Mouse (Mus musculus) embryonic facial prominence, embryonic 11.5 days (tissue): ENCODE results near the gene Bsdc1. TPM values are rescaled to one million over a fixed set of nuclear protein-coding genes. Genes with fewer than 3 reads are reported as not detected.
A peak's percentile ranks its signal among the peaks of the same experiment; 100 is the strongest.

ENCODE experiments used
- ATAC-seq: fragments of 200-750 bp; cut with Nextera tagmentation; replicated peaks from 2 replicates; pipeline ENCODE4 v1.8.0; 2017; ENCODE audit warnings: low read depth; ENCODE audit not compliant: insufficient number of reproducible peaks, low FRiP score, low TSS enrichment
- DNase-seq: peaks from one replicate; pipeline ENCODE4 v3.0.0-alpha.2; 2015; ENCODE audit warnings: low spot score
- H3K27ac ChIP-seq: fragments of 300-500 bp; sonication (generic); replicated peaks from 2 replicates; pipeline ENCODE4 v1.5.1; 2014; ENCODE audit warnings: mild to moderate bottlenecking, low read depth, low read length, control low read depth
- H3K27me3 ChIP-seq: fragments of 300-500 bp; sonication (generic); 2 replicates; pipeline ENCODE4 v1.6.1; 2014; ENCODE audit warnings: mild to moderate bottlenecking, low read length, moderate library complexity, mixed read lengths; ENCODE audit not compliant: control insufficient read depth, insufficient read depth
- H3K36me3 ChIP-seq: fragments of 300-500 bp; sonication (generic); replicated peaks from 2 replicates; pipeline ENCODE4 v1.6.1; 2014; ENCODE audit warnings: low read depth, mild to moderate bottlenecking, low read length, moderate library complexity, mixed read lengths; ENCODE audit not compliant: control insufficient read depth, insufficient read depth
- H3K4me1 ChIP-seq: fragments of 300-500 bp; sonication (generic); 2 replicates; pipeline ENCODE4 v1.6.1; 2014; ENCODE audit warnings: low read length, mixed read lengths; ENCODE audit not compliant: control insufficient read depth, insufficient read depth
- H3K4me2 ChIP-seq: fragments of 300-500 bp; sonication (generic); 2 replicates; pipeline ENCODE4 v1.6.1; 2014; ENCODE audit warnings: low read depth, mild to moderate bottlenecking, control low read depth, low read length, moderate library complexity
- H3K4me3 ChIP-seq: fragments of 300-500 bp; sonication (generic); 2 replicates; pipeline ENCODE4 v1.5.1; 2014; ENCODE audit warnings: low read depth, low read length, control low read depth
- H3K9ac ChIP-seq: fragments of 300-500 bp; sonication (generic); replicated peaks from 2 replicates; pipeline ENCODE4 v1.6.1; 2014; ENCODE audit warnings: mild to moderate bottlenecking, control low read depth, low read length
- H3K9me3 ChIP-seq: fragments of 300-500 bp; sonication (generic); replicated peaks from 2 replicates; pipeline ENCODE4 v1.6.1; 2016; ENCODE audit warnings: mild to moderate bottlenecking, low read length, inconsistent platforms, mixed read lengths; ENCODE audit not compliant: control insufficient read depth
- WGBS: fragments of 180-500 bp; shearing (Covaris S2); extraction: QIAGEN DNeasy Blood & Tissue Kit; methylation state at CpG from one replicate; pipeline ENCODE4 v1.1.7; 2014; 5-methylcytosine and 5-hydroxymethylcytosine counted together
- polyA plus RNA-seq: library from polyadenylated mRNA; unstranded; fragments of >200 nt; fragmentation: Nextera tagmentation; extraction: Ambion mirVana; gene quantifications from 2 replicates; pipeline ENCODE4 v1.2.1, GENCODE M21; 2014

Gene Bsdc1
- polyA plus RNA-seq = 21.2 and 22.0 TPM in 2 replicates

- peak; percentile 100 for DNase-seq
- peak within 1 kb of the TSS; percentile 63 for H3K27ac ChIP-seq
- H3K9me3 ChIP-seq = no peaks in the 10 kb centered on the region
- H3K9ac ChIP-seq = peak within 1 kb of the TSS; percentile 61
- peak within 1 kb of the TSS; percentile 74 for H3K4me3 ChIP-seq
- ATAC-seq = peak; percentile 98
- under 1% methylated on average over 45 of the region's 46 CpGs for WGBS
- peak within 1 kb of the TSS; percentile 76 for H3K4me2 ChIP-seq
- no peaks in the 10 kb centered on the region for H3K4me1 ChIP-seq
- H3K36me3 ChIP-seq = peaks cover 2% of the 10 kb centered on the region
- no peaks in the 10 kb centered on the region for H3K27me3 ChIP-seq
Observed at GRCm38 (mm10) chr4:129461183-129461960, at the start of gene Bsdc1. TSS of gene Bsdc1 (plus strand) at chr4:129461581.

GRCm38 (mm10) chr4:129415892-129416291, 45.5 kb upstream of the Bsdc1 start:
- Histone ChIP-seq H3K9me3 (no peaks in the 10 kb centered on the region), H3K9ac (no peak overlapping the region), H3K4me2 (no peak overlapping the region), H3K27me3 (no peaks in the 10 kb centered on the region), H3K4me1 (no peaks in the 10 kb centered on the region), H3K27ac (no peak overlapping the region), H3K4me3 (no peak overlapping the region), H3K36me3 (no peaks in the 10 kb centered on the region)
- 92% methylated on average over 5 of the region's 5 CpGs for WGBS
- DNase-seq = no peak
- no peak for ATAC-seq

DNA sequence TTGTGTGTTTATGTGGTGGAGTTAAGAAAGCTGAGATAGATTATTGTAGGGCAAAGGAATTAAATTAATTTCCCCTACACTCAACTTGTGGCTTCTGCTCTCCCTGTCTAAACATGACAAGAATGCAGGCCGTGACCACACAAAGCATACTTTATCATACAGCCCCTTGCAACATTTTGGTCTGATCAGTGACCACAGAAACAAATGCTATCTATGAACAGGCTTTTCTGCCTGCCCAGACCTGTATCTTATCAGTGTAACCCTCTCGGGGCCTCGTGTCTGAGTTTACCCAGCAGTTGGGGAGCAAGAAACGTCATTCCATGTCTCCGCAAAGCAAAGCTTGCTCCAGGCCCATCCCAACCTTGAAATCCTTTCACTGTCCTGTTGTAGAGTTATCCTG, 44.9 kb upstream of the Bsdc1 start:
- H3K9me3 ChIP-seq = no peaks in the 10 kb centered on the region
- 80% methylated on average over 5 of the region's 5 CpGs for WGBS
- H3K27me3 ChIP-seq = no peaks in the 10 kb centered on the region
- no peak overlapping the region for H3K9ac ChIP-seq
- ATAC-seq = no peak
- no peaks in the 10 kb centered on the region for H3K36me3 ChIP-seq
- no peak overlapping the region for H3K27ac ChIP-seq
- DNase-seq = peak; percentile 6
- H3K4me3 ChIP-seq = no peak overlapping the region
- H3K4me2 ChIP-seq = no peak overlapping the region
- no peaks in the 10 kb centered on the region for H3K4me1 ChIP-seq

DNA sequence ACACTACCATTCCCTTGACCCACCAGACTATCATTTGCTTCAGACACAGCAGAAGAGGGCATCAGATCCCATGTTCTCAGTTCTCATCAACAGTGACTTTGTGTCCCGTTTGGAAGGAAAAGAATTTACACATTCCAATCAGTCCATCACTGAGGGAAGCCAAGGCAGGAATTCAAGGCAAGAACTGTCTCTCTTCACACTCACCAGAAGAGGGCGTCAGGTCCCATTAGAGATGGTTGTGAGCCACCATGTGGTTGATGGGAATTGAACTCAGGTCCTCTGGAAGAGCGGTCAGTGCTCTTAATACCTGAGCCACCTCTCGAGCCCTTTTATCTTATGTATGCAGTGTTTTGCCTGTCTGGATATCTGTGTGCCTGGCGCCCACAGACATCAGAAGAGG, 43.1 kb upstream of the Bsdc1 start:
- Histone ChIP-seq H3K4me2 (no peak overlapping the region), H3K9me3 (no peaks in the 10 kb centered on the region), H3K4me3 (no peak overlapping the region), H3K27ac (no peak overlapping the region), H3K36me3 (no peaks in the 10 kb centered on the region), H3K4me1 (no peaks in the 10 kb centered on the region), H3K9ac (no peak overlapping the region), H3K27me3 (no peaks in the 10 kb centered on the region)
- WGBS = 76% methylated on average over 5 of the region's 5 CpGs
- DNase-seq = no peak
- ATAC-seq = no peak

DNA sequence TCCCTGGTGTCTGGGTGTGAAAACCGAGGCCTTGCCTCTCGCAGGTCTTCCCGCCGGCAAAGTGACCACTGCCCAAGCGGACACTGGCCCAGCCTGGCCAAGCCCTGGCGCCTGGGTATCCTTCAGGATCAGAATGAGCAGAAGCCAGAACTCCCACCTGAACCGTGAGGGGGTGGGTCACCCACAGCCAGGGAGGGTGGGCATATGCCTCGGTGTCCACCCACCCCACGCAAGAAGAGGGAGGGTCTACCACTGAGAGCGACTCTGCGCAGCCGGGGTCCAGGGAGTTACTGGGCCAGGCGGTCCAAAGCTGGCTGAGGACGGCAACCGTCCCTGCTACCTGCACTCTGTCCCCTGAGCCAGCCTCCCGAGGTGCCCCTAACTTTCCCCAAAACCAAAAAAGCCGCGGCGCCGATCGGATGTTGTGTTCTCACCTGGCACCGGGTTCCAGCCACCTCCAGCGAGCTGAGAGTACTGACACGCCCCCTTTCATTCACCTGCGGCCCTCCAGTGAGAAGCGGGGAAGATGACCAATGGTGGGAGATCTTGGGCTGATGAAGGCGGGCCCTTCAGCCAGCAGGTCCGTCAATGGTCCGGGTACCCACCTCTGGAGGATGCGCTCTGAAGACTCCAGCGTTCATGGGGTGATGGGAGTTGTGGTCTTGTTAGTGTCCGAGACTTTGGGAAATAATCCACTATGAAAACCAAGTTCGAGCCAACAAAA, 20.9 kb upstream of the Bsdc1 start, which contains the start of gene Zbtb8b:
Zbtb8b (minus strand) TSS at position 514 of the 724 bp plus-strand sequence.
- no peaks in the 10 kb centered on the region for H3K36me3 ChIP-seq
- H3K4me3 ChIP-seq = peak within 1 kb of the TSS; percentile 41
- H3K27me3 ChIP-seq = peaks cover 22% of the 10 kb centered on the region
- H3K4me2 ChIP-seq = peak within 1 kb of the TSS; percentile 50
- DNase-seq = peak; percentile 75
- H3K9me3 ChIP-seq = no peaks in the 10 kb centered on the region
- H3K27ac ChIP-seq = no peak within 1 kb of the TSS
- ATAC-seq = peak; percentile 85
- no peaks in the 10 kb centered on the region for H3K4me1 ChIP-seq
- peak within 1 kb of the TSS; percentile 37 for H3K9ac ChIP-seq
- 3% methylated on average over 33 of the region's 33 CpGs for WGBS

- H3K36me3 ChIP-seq = no peaks in the 10 kb centered on the region
- ATAC-seq (no peak; the same call in 1 of the 2 replicates), DNase-seq (no peak)
- no peak overlapping the region for H3K9ac ChIP-seq
- H3K9me3 ChIP-seq = no peaks in the 10 kb centered on the region
- 0 out of 2 replicates have a peak overlapping the region, but pooled peaks have one; percentile 6 for H3K4me3 ChIP-seq
- H3K27ac ChIP-seq = no peak overlapping the region
- H3K4me1 ChIP-seq = no peaks in the 10 kb centered on the region
- H3K4me2 ChIP-seq = no peak overlapping the region
- WGBS = 30% methylated on average over 6 of the region's 6 CpGs
- H3K27me3 ChIP-seq = peaks cover 22% of the 10 kb centered on the region
Observed at GRCm38 (mm10) chr4:129441145-129441544, 20.2 kb upstream of the Bsdc1 start.

GRCm38 (mm10) chr4:129447360-129447759, 14.0 kb upstream of the Bsdc1 start:
- no peak overlapping the region for H3K4me2 ChIP-seq
- 83% methylated on average over 8 of the region's 8 CpGs for WGBS
- H3K9ac ChIP-seq = no peak overlapping the region
- no peak overlapping the region for H3K27ac ChIP-seq
- H3K27me3 ChIP-seq = peaks cover under 1% of the 10 kb centered on the region; the same call in 1 of the 2 replicates
- no peak for ATAC-seq
- no peaks in the 10 kb centered on the region for H3K4me1 ChIP-seq
- H3K9me3 ChIP-seq = no peaks in the 10 kb centered on the region
- DNase-seq = no peak
- no peak overlapping the region for H3K4me3 ChIP-seq
- no peaks in the 10 kb centered on the region for H3K36me3 ChIP-seq
